Mouse (Mus musculus): ENCODE measurements around the gene Aqp9. TPM values are rescaled to one million over a fixed set of nuclear protein-coding genes. Genes with fewer than 3 reads are reported as not detected.

Gene Aqp9
- polyA plus RNA-seq, 1 experiment: 0.01 TPM

- Histone ChIP-seq H3ac (ENCODE audit: control insufficient read depth, insufficient read length, low read depth) (no peak overlapping the region), H3K79me3 (ENCODE audit: low read depth) (no peaks in the 10 kb centered on the region), H3K4me3 (ENCODE audit: insufficient read depth, poor library complexity, severe bottlenecking) (no peak overlapping the region), H3K27me3 (ENCODE audit: control insufficient read depth, insufficient read depth, insufficient read length) (peaks cover 20% of the 10 kb centered on the region), H3K36me3 (ENCODE audit: control insufficient read depth, insufficient read depth) (no peaks in the 10 kb centered on the region), H3K79me2 (ENCODE audit: control insufficient read depth, insufficient read depth) (no peaks in the 10 kb centered on the region)
- TF ChIP-seq USF1 (IDR thresholded peaks at IDR 0.05; ENCODE audit: low read depth): no peak
- no peak for TF ChIP-seq MYOG (IDR thresholded peaks at IDR 0.05; ENCODE audit: control insufficient read depth, extremely low read depth, insufficient read length)
- no peak for TF ChIP-seq CTCF (IDR thresholded peaks at IDR 0.05; ENCODE audit: control insufficient read depth, insufficient read depth, insufficient read length)
- TF ChIP-seq MYOD1 (IDR thresholded peaks at IDR 0.05; ENCODE audit: control insufficient read depth, insufficient read length, low read depth): no peak
- no peak for TF ChIP-seq MAX (IDR thresholded peaks at IDR 0.05)
- no peak for TF ChIP-seq FOSL1 (IDR thresholded peaks at IDR 0.05; ENCODE audit: insufficient read depth, low read length, poor library complexity, severe bottlenecking)
- no peak for TF ChIP-seq CEBPB (IDR thresholded peaks at IDR 0.05; ENCODE audit: low read depth)
These were observed 45.2 kb upstream of the Aqp9 start for GRCm38 (mm10) chr9:71213636-71214035.

GRCm38 (mm10) chr9:71210870-71211269 is 42.4 kb upstream of the Aqp9 start:
- H3K79me3 ChIP-seq (ENCODE audit: low read depth): no peaks in the 10 kb centered on the region
- no peaks in the 10 kb centered on the region for H3K79me2 ChIP-seq (ENCODE audit: control insufficient read depth, insufficient read depth)
- no peak overlapping the region for H3ac ChIP-seq (ENCODE audit: control insufficient read depth, insufficient read length, low read depth)
- no peak overlapping the region for H3K4me3 ChIP-seq (ENCODE audit: insufficient read depth, poor library complexity, severe bottlenecking)
- no peaks in the 10 kb centered on the region for H3K36me3 ChIP-seq (ENCODE audit: control insufficient read depth, insufficient read depth)
- H3K27me3 ChIP-seq (ENCODE audit: control insufficient read depth, insufficient read depth, insufficient read length): peaks cover 14% of the 10 kb centered on the region
- no peak for TF ChIP-seq MAX (IDR thresholded peaks at IDR 0.05)
- peak; percentile 18 for TF ChIP-seq CTCF (IDR thresholded peaks at IDR 0.05; ENCODE audit: control insufficient read depth, insufficient read depth, insufficient read length)

GRCm38 (mm10) chr9:71209299-71209698 is 40.8 kb upstream of the Aqp9 start:
- Histone ChIP-seq H3K79me3 (ENCODE audit: low read depth) (no peaks in the 10 kb centered on the region), H3ac (ENCODE audit: control insufficient read depth, insufficient read length, low read depth) (no peak overlapping the region), H3K79me2 (ENCODE audit: control insufficient read depth, insufficient read depth) (no peaks in the 10 kb centered on the region), H3K36me3 (ENCODE audit: control insufficient read depth, insufficient read depth) (no peaks in the 10 kb centered on the region), H3K4me3 (ENCODE audit: insufficient read depth, poor library complexity, severe bottlenecking) (no peak overlapping the region), H3K27me3 (ENCODE audit: control insufficient read depth, insufficient read depth, insufficient read length) (peaks cover 5% of the 10 kb centered on the region)
- TF ChIP-seq MYOG (IDR thresholded peaks at IDR 0.05; ENCODE audit: control insufficient read depth, extremely low read depth, insufficient read length) (no peak), FOSL1 (IDR thresholded peaks at IDR 0.05; ENCODE audit: insufficient read depth, low read length, poor library complexity, severe bottlenecking) (no peak), USF1 (IDR thresholded peaks at IDR 0.05; ENCODE audit: low read depth) (no peak), CTCF (IDR thresholded peaks at IDR 0.05; ENCODE audit: control insufficient read depth, insufficient read depth, insufficient read length) (no peak), MAX (IDR thresholded peaks at IDR 0.05) (no peak), CEBPB (IDR thresholded peaks at IDR 0.05; ENCODE audit: low read depth) (no peak), MYOD1 (IDR thresholded peaks at IDR 0.05; ENCODE audit: control insufficient read depth, insufficient read length, low read depth) (no peak)

- TF ChIP-seq USF1 (IDR thresholded peaks at IDR 0.05; ENCODE audit: low read depth) (no peak), MYOG (IDR thresholded peaks at IDR 0.05; ENCODE audit: control insufficient read depth, extremely low read depth, insufficient read length) (no peak), MYOD1 (IDR thresholded peaks at IDR 0.05; ENCODE audit: control insufficient read depth, insufficient read length, low read depth) (no peak), MAX (IDR thresholded peaks at IDR 0.05) (no peak), FOSL1 (IDR thresholded peaks at IDR 0.05; ENCODE audit: insufficient read depth, low read length, poor library complexity, severe bottlenecking) (no peak), CEBPB (IDR thresholded peaks at IDR 0.05; ENCODE audit: low read depth) (no peak), CTCF (IDR thresholded peaks at IDR 0.05; ENCODE audit: control insufficient read depth, insufficient read depth, insufficient read length) (no peak)
- no peaks in the 10 kb centered on the region for H3K79me3 ChIP-seq (ENCODE audit: low read depth)
- H3K36me3 ChIP-seq (ENCODE audit: control insufficient read depth, insufficient read depth): no peaks in the 10 kb centered on the region
- no peaks in the 10 kb centered on the region for H3K79me2 ChIP-seq (ENCODE audit: control insufficient read depth, insufficient read depth)
- no peak overlapping the region for H3ac ChIP-seq (ENCODE audit: control insufficient read depth, insufficient read length, low read depth)
- no peaks in the 10 kb centered on the region for H3K27me3 ChIP-seq (ENCODE audit: control insufficient read depth, insufficient read depth, insufficient read length)
- H3K4me3 ChIP-seq (ENCODE audit: insufficient read depth, poor library complexity, severe bottlenecking): no peak overlapping the region
These were observed 33.8 kb upstream of the Aqp9 start for GRCm38 (mm10) chr9:71202265-71202664.

- Histone ChIP-seq H3K36me3 (ENCODE audit: control insufficient read depth, insufficient read depth) (no peaks in the 10 kb centered on the region), H3K79me2 (ENCODE audit: control insufficient read depth, insufficient read depth) (no peaks in the 10 kb centered on the region), H3ac (ENCODE audit: control insufficient read depth, insufficient read length, low read depth) (no peak overlapping the region), H3K27me3 (ENCODE audit: control insufficient read depth, insufficient read depth, insufficient read length) (no peaks in the 10 kb centered on the region), H3K79me3 (ENCODE audit: low read depth) (no peaks in the 10 kb centered on the region), H3K4me3 (ENCODE audit: insufficient read depth, poor library complexity, severe bottlenecking) (no peak overlapping the region)
- TF ChIP-seq MAX (IDR thresholded peaks at IDR 0.05) (no peak), CEBPB (IDR thresholded peaks at IDR 0.05; ENCODE audit: low read depth) (no peak), MYOG (IDR thresholded peaks at IDR 0.05; ENCODE audit: control insufficient read depth, extremely low read depth, insufficient read length) (no peak), USF1 (IDR thresholded peaks at IDR 0.05; ENCODE audit: low read depth) (no peak), FOSL1 (IDR thresholded peaks at IDR 0.05; ENCODE audit: insufficient read depth, low read length, poor library complexity, severe bottlenecking) (no peak), MYOD1 (IDR thresholded peaks at IDR 0.05; ENCODE audit: control insufficient read depth, insufficient read length, low read depth) (no peak), CTCF (IDR thresholded peaks at IDR 0.05; ENCODE audit: control insufficient read depth, insufficient read depth, insufficient read length) (no peak)
These were observed 30.3 kb upstream of the Aqp9 start for GRCm38 (mm10) chr9:71198826-71199225.

GRCm38 (mm10) chr9:71188647-71189415 is 20.3 kb upstream of the Aqp9 start:
- TF ChIP-seq MAX (IDR thresholded peaks at IDR 0.05) (no peak), USF1 (IDR thresholded peaks at IDR 0.05; ENCODE audit: low read depth) (no peak), FOSL1 (IDR thresholded peaks at IDR 0.05; ENCODE audit: insufficient read depth, low read length, poor library complexity, severe bottlenecking) (no peak), CTCF (IDR thresholded peaks at IDR 0.05; ENCODE audit: control insufficient read depth, insufficient read depth, insufficient read length) (no peak), MYOD1 (IDR thresholded peaks at IDR 0.05; ENCODE audit: control insufficient read depth, insufficient read length, low read depth) (no peak), MYOG (IDR thresholded peaks at IDR 0.05; ENCODE audit: control insufficient read depth, extremely low read depth, insufficient read length) (no peak), CEBPB (IDR thresholded peaks at IDR 0.05; ENCODE audit: low read depth) (no peak)
- no peaks in the 10 kb centered on the region for H3K79me3 ChIP-seq (ENCODE audit: low read depth)
- no peak overlapping the region for H3ac ChIP-seq (ENCODE audit: control insufficient read depth, insufficient read length, low read depth)
- H3K27me3 ChIP-seq (ENCODE audit: control insufficient read depth, insufficient read depth, insufficient read length): no peaks in the 10 kb centered on the region
- H3K79me2 ChIP-seq (ENCODE audit: control insufficient read depth, insufficient read depth): no peaks in the 10 kb centered on the region
- H3K4me3 ChIP-seq (ENCODE audit: insufficient read depth, poor library complexity, severe bottlenecking): no peak overlapping the region
- H3K36me3 ChIP-seq (ENCODE audit: control insufficient read depth, insufficient read depth): no peaks in the 10 kb centered on the region
